Mouse (Mus musculus) intestine, embryonic 15.5 days (tissue): ENCODE measurements around the gene Htr1a. TPM values are rescaled to one million over a fixed set of nuclear protein-coding genes. Genes with fewer than 3 reads are reported as not detected.

Source experiments
- ATAC-seq: fragments of 200-750 bp; cut with Nextera tagmentation; 2 replicates; pipeline ENCODE4 v1.8.0; 2017; ENCODE audit warnings: moderate TSS enrichment, moderate library complexity
- H3K27ac ChIP-seq: fragments of 300-500 bp; sonication (generic); 2 replicates; pipeline ENCODE4 v1.5.1; 2015; ENCODE audit warnings: mild to moderate bottlenecking, inconsistent platforms
- H3K27me3 ChIP-seq: fragments of 300-500 bp; sonication (generic); replicated peaks from 2 replicates; pipeline ENCODE4 v1.6.1; 2015; ENCODE audit warnings: inconsistent platforms
- H3K36me3 ChIP-seq: fragments of 300-500 bp; sonication (generic); 2 replicates; pipeline ENCODE4 v1.6.1; 2015; ENCODE audit warnings: inconsistent platforms
- H3K4me1 ChIP-seq: fragments of 300-500 bp; sonication (generic); replicated peaks from 2 replicates; pipeline ENCODE4 v1.6.1; 2015; ENCODE audit warnings: inconsistent platforms
- H3K4me2 ChIP-seq: fragments of 300-500 bp; sonication (generic); replicated peaks from 2 replicates; pipeline ENCODE4 v1.6.1; 2015; ENCODE audit warnings: mild to moderate bottlenecking, inconsistent platforms
- H3K4me3 ChIP-seq: fragments of 300-500 bp; sonication (generic); replicated peaks from 2 replicates; pipeline ENCODE4 v1.5.1; 2015; ENCODE audit warnings: inconsistent platforms
- H3K9ac ChIP-seq: fragments of 300-500 bp; sonication (generic); 2 replicates; pipeline ENCODE4 v1.6.1; 2015; ENCODE audit warnings: inconsistent platforms
- H3K9me3 ChIP-seq: fragments of 300-500 bp; sonication (generic); 2 replicates; pipeline ENCODE4 v1.6.1; 2016; ENCODE audit warnings: inconsistent platforms
- WGBS: fragments of 180-500 bp; shearing (Covaris S2); methylation state at CpG from one replicate; pipeline ENCODE4 v1.1.7; 2015; 5-methylcytosine and 5-hydroxymethylcytosine counted together
- polyA plus RNA-seq: library from polyadenylated mRNA; unstranded; fragments of >200 nt; fragmentation: Nextera tagmentation; extraction: Ambion mirVana; gene quantifications from 2 replicates; pipeline ENCODE4 v1.2.1, GENCODE M21; 2015

Htr1a gene
- polyA plus RNA-seq = 0.04 TPM in 1 of 2 replicates, not detected in the other

- no peak for ATAC-seq
These were observed at the start of gene Htr1a for GRCm38 (mm10) chr13:105443339-105443738. TSS of gene Htr1a (plus strand) at chr13:105443639.

DNA sequence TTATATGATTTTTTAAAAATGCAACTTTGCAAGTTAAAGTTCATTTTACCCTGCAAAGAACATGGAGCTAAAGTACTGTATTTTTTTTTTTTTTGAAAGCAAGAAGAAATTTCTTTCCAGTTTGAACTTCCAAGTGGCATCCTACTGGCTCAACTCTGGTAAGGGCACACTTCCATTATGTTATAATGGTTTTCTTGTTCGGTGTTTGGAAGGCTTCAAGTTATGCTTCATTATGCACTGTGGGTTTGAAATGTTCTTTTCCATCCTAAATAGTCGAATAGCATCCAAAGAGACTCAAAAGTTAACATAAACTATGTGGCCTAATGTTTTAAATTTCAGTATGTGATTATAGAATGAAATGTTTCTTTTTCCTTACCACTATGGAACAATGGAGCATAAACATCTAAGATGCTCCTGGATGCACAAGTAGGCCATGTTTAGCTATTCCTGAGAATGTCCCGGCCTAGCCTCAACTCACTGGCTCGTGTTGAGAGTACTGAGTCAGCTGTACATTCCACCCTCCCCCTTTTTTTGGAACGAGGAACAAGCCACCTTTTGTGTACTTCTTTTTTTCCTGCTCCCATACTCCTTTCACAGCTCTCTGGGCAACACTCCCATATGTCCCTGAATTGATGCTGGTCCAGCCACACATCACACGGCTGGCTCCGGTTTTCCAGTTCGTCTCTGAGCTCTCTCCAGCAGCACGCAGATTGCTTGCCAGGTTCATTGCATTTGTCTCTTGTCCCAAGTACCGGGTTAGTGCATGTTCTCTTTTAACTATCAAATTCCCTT lies 31.7 kb upstream of the Htr1a start:
- Histone ChIP-seq H3K4me1 (no peaks in the 10 kb centered on the region), H3K27me3 (no peaks in the 10 kb centered on the region), H3K4me2 (no peak overlapping the region), H3K9ac (no peak overlapping the region), H3K27ac (no peak overlapping the region), H3K36me3 (no peaks in the 10 kb centered on the region), H3K4me3 (no peak overlapping the region), H3K9me3 (no peaks in the 10 kb centered on the region)
- no peak for ATAC-seq
- 75% methylated on average over 10 of the region's 10 CpGs for WGBS

More at GRCm38 (mm10) chr13:105443339-105443738, at the start of gene Htr1a:
- WGBS = 7% methylated on average over 8 of the region's 8 CpGs
- Histone ChIP-seq H3K27ac (no peak within 1 kb of the TSS), H3K4me3 (no peak within 1 kb of the TSS), H3K9ac (no peak within 1 kb of the TSS), H3K9me3 (no peaks in the 10 kb centered on the region), H3K4me1 (0 out of 2 replicates have a peak, but pooled peaks cover 2% of the 10 kb centered on the region), H3K36me3 (no peaks in the 10 kb centered on the region), H3K4me2 (no peak within 1 kb of the TSS), H3K27me3 (peaks cover 31% of the 10 kb centered on the region)

GRCm38 (mm10) chr13:105412327-105412722 lies 31.1 kb upstream of the Htr1a start:
- 91% methylated on average over 3 of the region's 3 CpGs for WGBS

GRCm38 (mm10) chr13:105433141-105433540 lies 10.3 kb upstream of the Htr1a start:
- no peak overlapping the region for H3K4me2 ChIP-seq
- H3K4me3 ChIP-seq = no peak overlapping the region
- no peaks in the 10 kb centered on the region for H3K4me1 ChIP-seq
- H3K36me3 ChIP-seq = no peaks in the 10 kb centered on the region
- ATAC-seq = no peak
- H3K27me3 ChIP-seq = no peaks in the 10 kb centered on the region
- no peak overlapping the region for H3K27ac ChIP-seq
- no peaks in the 10 kb centered on the region for H3K9me3 ChIP-seq
- H3K9ac ChIP-seq = no peak overlapping the region
- 90% methylated on average over 2 of the region's 2 CpGs for WGBS

More at GRCm38 (mm10) chr13:105412327-105412722, 31.1 kb upstream of the Htr1a start:
- no peak for ATAC-seq
- no peaks in the 10 kb centered on the region for H3K36me3 ChIP-seq
- no peak overlapping the region for H3K9ac ChIP-seq
- no peak overlapping the region for H3K4me2 ChIP-seq
- H3K4me3 ChIP-seq = no peak overlapping the region
- H3K27ac ChIP-seq = no peak overlapping the region
- no peaks in the 10 kb centered on the region for H3K4me1 ChIP-seq
- H3K27me3 ChIP-seq = no peaks in the 10 kb centered on the region
- H3K9me3 ChIP-seq = no peaks in the 10 kb centered on the region

DNA sequence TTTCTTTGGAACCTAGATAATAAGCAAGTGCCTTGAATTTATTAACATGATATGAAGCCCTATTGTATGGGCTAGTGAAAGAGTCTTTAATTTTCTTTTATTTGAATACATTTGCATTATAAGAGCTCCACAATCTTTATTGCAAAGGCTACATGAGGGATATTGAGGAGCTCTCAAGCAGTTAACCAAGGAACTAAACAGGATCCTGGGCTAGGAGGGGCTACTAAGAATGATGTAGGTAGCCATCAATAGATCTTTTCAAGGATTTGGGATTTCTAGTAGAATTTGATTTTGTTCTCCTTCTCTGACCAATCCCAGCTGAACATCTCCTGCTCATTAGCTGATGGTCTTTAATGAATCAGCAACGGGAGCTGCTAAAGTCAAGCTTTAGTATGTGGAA lies 9.8 kb upstream of the Htr1a start:
- 84% methylated on average over 1 of the region's 1 CpGs for WGBS
- no peak overlapping the region for H3K4me2 ChIP-seq

GRCm38 (mm10) chr13:105442576-105442975 lies 863 bp upstream of the Htr1a start:
- Histone ChIP-seq H3K27ac (no peak overlapping the region), H3K4me3 (no peak overlapping the region), H3K27me3 (peaks cover 31% of the 10 kb centered on the region), H3K4me1 (0 out of 2 replicates have a peak, but pooled peaks cover 2% of the 10 kb centered on the region), H3K4me2 (no peak overlapping the region), H3K9me3 (no peaks in the 10 kb centered on the region), H3K9ac (no peak overlapping the region), H3K36me3 (no peaks in the 10 kb centered on the region)
- WGBS = 4% methylated on average over 6 of the region's 6 CpGs
- ATAC-seq = no peak

More for the DNA sequence above, 9.8 kb upstream of the Htr1a start:
- Histone ChIP-seq H3K9ac (no peak overlapping the region), H3K4me1 (no peaks in the 10 kb centered on the region), H3K4me3 (no peak overlapping the region), H3K27ac (no peak overlapping the region), H3K9me3 (no peaks in the 10 kb centered on the region), H3K27me3 (no peaks in the 10 kb centered on the region), H3K36me3 (no peaks in the 10 kb centered on the region)
- ATAC-seq = no peak

DNA sequence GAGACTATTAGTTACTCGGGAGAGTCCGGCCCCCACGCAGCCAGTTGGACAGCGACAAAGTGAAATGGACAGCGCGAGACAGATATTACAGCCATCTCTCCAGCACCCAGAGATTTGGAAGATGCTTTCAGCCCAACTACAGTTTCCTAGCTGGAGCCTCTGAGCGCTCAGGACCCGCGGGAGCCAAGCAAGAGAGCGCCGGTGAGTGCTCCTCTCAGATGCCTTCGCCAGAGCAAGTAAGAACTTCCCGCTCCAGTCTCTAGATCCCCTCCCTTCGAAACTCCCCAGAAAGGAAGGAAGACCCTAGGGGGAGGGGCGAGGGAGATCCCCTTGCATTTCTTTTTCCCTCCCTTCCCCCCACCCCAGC lies 415 bp downstream of the Htr1a start:
- Histone ChIP-seq H3K4me1 (0 out of 2 replicates have a peak, but pooled peaks cover 2% of the 10 kb centered on the region), H3K9ac (no peak overlapping the region), H3K4me2 (no peak overlapping the region), H3K9me3 (no peaks in the 10 kb centered on the region), H3K36me3 (no peaks in the 10 kb centered on the region), H3K4me3 (no peak overlapping the region), H3K27ac (no peak overlapping the region), H3K27me3 (peaks cover 31% of the 10 kb centered on the region)
- 2% methylated on average over 15 of the region's 15 CpGs for WGBS
- ATAC-seq = no peak

- Histone ChIP-seq H3K27ac (no peak overlapping the region), H3K36me3 (no peaks in the 10 kb centered on the region), H3K4me3 (no peak overlapping the region), H3K9ac (no peak overlapping the region), H3K27me3 (peaks cover 31% of the 10 kb centered on the region), H3K4me1 (0 out of 2 replicates have a peak, but pooled peaks cover 2% of the 10 kb centered on the region), H3K4me2 (no peak overlapping the region), H3K9me3 (no peaks in the 10 kb centered on the region)
- ATAC-seq = no peak
- WGBS = 2% methylated on average over 39 of the region's 39 CpGs
These were observed 927 bp downstream of the Htr1a start for GRCm38 (mm10) chr13:105444238-105444894.

GRCm38 (mm10) chr13:105444895-105445281 lies 1.4 kb downstream of the Htr1a start:
- 2% methylated on average over 26 of the region's 26 CpGs for WGBS

GRCm38 (mm10) chr13:105446239-105446638 lies 2.8 kb downstream of the Htr1a start:
- H3K4me3 ChIP-seq = no peak overlapping the region
- no peak for ATAC-seq
- no peaks in the 10 kb centered on the region for H3K36me3 ChIP-seq
- WGBS = 4% methylated on average over 4 of the region's 4 CpGs
- H3K27ac ChIP-seq = no peak overlapping the region
- no peak overlapping the region for H3K9ac ChIP-seq
- H3K9me3 ChIP-seq = no peaks in the 10 kb centered on the region
- H3K4me1 ChIP-seq = 0 out of 2 replicates have a peak, but pooled peaks cover 2% of the 10 kb centered on the region
- no peak overlapping the region for H3K4me2 ChIP-seq
- peaks cover 31% of the 10 kb centered on the region for H3K27me3 ChIP-seq

More at GRCm38 (mm10) chr13:105444895-105445281, 1.4 kb downstream of the Htr1a start:
- Histone ChIP-seq H3K27ac (no peak overlapping the region), H3K9me3 (no peaks in the 10 kb centered on the region), H3K4me3 (no peak overlapping the region), H3K27me3 (peaks cover 31% of the 10 kb centered on the region), H3K9ac (no peak overlapping the region), H3K4me2 (no peak overlapping the region), H3K4me1 (0 out of 2 replicates have a peak, but pooled peaks cover 2% of the 10 kb centered on the region), H3K36me3 (no peaks in the 10 kb centered on the region)
- no peak for ATAC-seq

DNA sequence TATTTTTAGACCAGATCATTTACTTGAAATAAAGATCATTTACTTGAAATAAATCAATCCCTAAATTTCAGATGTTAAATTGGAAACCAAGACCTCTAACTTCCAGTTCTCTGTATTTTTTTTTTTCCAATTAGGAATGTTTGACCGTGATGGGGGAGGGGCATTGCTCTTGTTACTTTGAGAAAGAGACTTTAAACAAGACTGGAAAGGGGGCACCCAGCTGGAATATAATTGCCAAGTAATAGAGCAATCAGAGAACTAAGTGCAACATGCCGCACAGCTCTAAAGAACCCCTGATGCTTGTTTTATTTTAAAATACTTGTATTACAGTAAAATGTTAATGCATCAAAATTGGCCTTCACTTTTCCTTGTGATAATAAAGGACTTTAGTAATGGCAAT lies 4.3 kb downstream of the Htr1a start:
- Histone ChIP-seq H3K27me3 (peaks cover 31% of the 10 kb centered on the region), H3K27ac (no peak overlapping the region), H3K9me3 (no peaks in the 10 kb centered on the region), H3K9ac (no peak overlapping the region), H3K4me2 (no peak overlapping the region), H3K4me1 (0 out of 2 replicates have a peak, but pooled peaks cover 2% of the 10 kb centered on the region), H3K36me3 (no peaks in the 10 kb centered on the region), H3K4me3 (no peak overlapping the region)
- WGBS = 50% methylated on average over 2 of the region's 2 CpGs
- no peak for ATAC-seq

GRCm38 (mm10) chr13:105451536-105451935 lies 8.1 kb downstream of the Htr1a start:
- Histone ChIP-seq H3K27me3 (peaks cover 2% of the 10 kb centered on the region), H3K9me3 (no peaks in the 10 kb centered on the region)
- WGBS = 86% methylated on average over 3 of the region's 3 CpGs

More at GRCm38 (mm10) chr13:105451536-105451935, 8.1 kb downstream of the Htr1a start:
- Histone ChIP-seq H3K9ac (no peak overlapping the region), H3K36me3 (no peaks in the 10 kb centered on the region), H3K4me1 (no peaks in the 10 kb centered on the region), H3K27ac (no peak overlapping the region), H3K4me3 (no peak overlapping the region), H3K4me2 (no peak overlapping the region)
- no peak for ATAC-seq
